Mouse (Mus musculus) retina, embryonic 14.5 days (tissue): ENCODE measurements around the gene Opcml.

Experiments used
- DNase-seq: peaks from one replicate; pipeline ENCODE4 v3.0.0-alpha.2; 2015; ENCODE audit warnings: low spot score

The Opcml gene

GRCm38 (mm10) chr9:27790725-27791638 is at the start of gene Opcml:
TSS of gene Opcml (plus strand) at chr9:27790775.
- DNase-seq = peak; percentile 45

- no peak for DNase-seq
These were observed 31.9 kb upstream of the Opcml start for GRCm38 (mm10) chr9:27758709-27759108.

GRCm38 (mm10) chr9:27761196-27761595 is 29.4 kb upstream of the Opcml start:
- no peak for DNase-seq

- no peak for DNase-seq
These were observed 24.1 kb upstream of the Opcml start for GRCm38 (mm10) chr9:27766446-27766845.

GRCm38 (mm10) chr9:27767196-27767900 is 23.2 kb upstream of the Opcml start:
- no peak for DNase-seq

- no peak for DNase-seq
These were observed 21.8 kb upstream of the Opcml start for GRCm38 (mm10) chr9:27768788-27769187.

GRCm38 (mm10) chr9:27781291-27781993 is 9.1 kb upstream of the Opcml start:
- DNase-seq = no peak

- DNase-seq = peak; percentile 35
These were observed 8.6 kb upstream of the Opcml start for GRCm38 (mm10) chr9:27781994-27782337.

- DNase-seq = no peak
These were observed 1.0 kb downstream of the Opcml start for GRCm38 (mm10) chr9:27791639-27791966.

GRCm38 (mm10) chr9:27792226-27792625 is 1.7 kb downstream of the Opcml start:
- no peak for DNase-seq

- no peak for DNase-seq
These were observed 2.4 kb downstream of the Opcml start for GRCm38 (mm10) chr9:27792994-27793393.

GRCm38 (mm10) chr9:27796535-27796934 is 6.0 kb downstream of the Opcml start:
- no peak for DNase-seq

- no peak for DNase-seq
These were observed 10.4 kb downstream of the Opcml start for GRCm38 (mm10) chr9:27800992-27801391.

GRCm38 (mm10) chr9:27801807-27802206 is 11.2 kb downstream of the Opcml start:
- no peak for DNase-seq

- no peak for DNase-seq
These were observed 11.8 kb downstream of the Opcml start for GRCm38 (mm10) chr9:27802379-27802778.

GRCm38 (mm10) chr9:27804461-27804860 is 13.9 kb downstream of the Opcml start:
- DNase-seq = no peak

- DNase-seq = no peak
These were observed 19.2 kb downstream of the Opcml start for GRCm38 (mm10) chr9:27809741-27810140.

GRCm38 (mm10) chr9:27813207-27813790 is 22.7 kb downstream of the Opcml start:
- DNase-seq = no peak

- DNase-seq = no peak
These were observed 23.6 kb downstream of the Opcml start for GRCm38 (mm10) chr9:27814161-27814560.

GRCm38 (mm10) chr9:27821197-27821596 is 30.6 kb downstream of the Opcml start:
- no peak for DNase-seq

- DNase-seq = no peak
These were observed 32.1 kb downstream of the Opcml start for GRCm38 (mm10) chr9:27822681-27823080.

- DNase-seq = no peak
These were observed 33.8 kb downstream of the Opcml start for GRCm38 (mm10) chr9:27824424-27824823.
